Mouse (Mus musculus) liver, embryonic 13.5 days (tissue): ENCODE data around the gene Fcgr4. TPM values are rescaled to one million over a fixed set of nuclear protein-coding genes. Genes with fewer than 3 reads are reported as not detected.

Experiments used
- ATAC-seq: fragments of 200-750 bp; cut with Nextera tagmentation; 2 replicates; pipeline ENCODE4 v1.8.0; 2017; ENCODE audit warnings: low read depth, mild to moderate bottlenecking, moderate number of reproducible peaks, moderate library complexity
- DNase-seq: peaks from one replicate; pipeline ENCODE4 v3.0.0; 2022
- H3K27ac ChIP-seq: fragments of 300-500 bp; sonication (generic); 2 replicates; pipeline ENCODE4 v1.5.1; 2015; ENCODE audit warnings: moderate library complexity, mild to moderate bottlenecking, inconsistent platforms
- H3K27me3 ChIP-seq: fragments of 300-500 bp; sonication (generic); 2 replicates; pipeline ENCODE4 v1.6.1; 2015; ENCODE audit warnings: mild to moderate bottlenecking, inconsistent platforms
- H3K36me3 ChIP-seq: fragments of 300-500 bp; sonication (generic); 2 replicates; pipeline ENCODE4 v1.6.1; 2015; ENCODE audit warnings: mild to moderate bottlenecking, inconsistent platforms
- H3K4me1 ChIP-seq: fragments of 300-500 bp; sonication (generic); replicated peaks from 2 replicates; pipeline ENCODE4 v1.6.1; 2015; ENCODE audit warnings: inconsistent platforms
- H3K4me2 ChIP-seq: fragments of 300-500 bp; sonication (generic); 2 replicates; pipeline ENCODE4 v1.6.1; 2015; ENCODE audit warnings: inconsistent platforms, mild to moderate bottlenecking, moderate library complexity
- H3K4me3 ChIP-seq: fragments of 300-500 bp; sonication (generic); replicated peaks from 2 replicates; pipeline ENCODE4 v1.5.1; 2015; ENCODE audit warnings: mild to moderate bottlenecking, inconsistent platforms
- H3K9ac ChIP-seq: fragments of 300-500 bp; sonication (generic); 2 replicates; pipeline ENCODE4 v1.6.1; 2015; ENCODE audit warnings: mild to moderate bottlenecking, inconsistent platforms
- H3K9me3 ChIP-seq: fragments of 300-500 bp; sonication (generic); replicated peaks from 2 replicates; pipeline ENCODE4 v1.6.1; 2016; ENCODE audit warnings: inconsistent platforms
- WGBS: fragments of 180-500 bp; shearing (Covaris S2); methylation state at CpG from one replicate; pipeline ENCODE4 v1.1.7; 2015; ENCODE audit not compliant: insufficient replicate concordance; 5-methylcytosine and 5-hydroxymethylcytosine counted together
- polyA plus RNA-seq: library from polyadenylated mRNA; unstranded; fragments of >200 nt; fragmentation: Nextera tagmentation; extraction: Ambion mirVana; gene quantifications from 2 replicates; pipeline ENCODE4 v1.2.1, GENCODE M21; 2015

The Fcgr4 gene
- polyA plus RNA-seq, 1 experiment from 2014 or later, result 2.4 TPM

DNA sequence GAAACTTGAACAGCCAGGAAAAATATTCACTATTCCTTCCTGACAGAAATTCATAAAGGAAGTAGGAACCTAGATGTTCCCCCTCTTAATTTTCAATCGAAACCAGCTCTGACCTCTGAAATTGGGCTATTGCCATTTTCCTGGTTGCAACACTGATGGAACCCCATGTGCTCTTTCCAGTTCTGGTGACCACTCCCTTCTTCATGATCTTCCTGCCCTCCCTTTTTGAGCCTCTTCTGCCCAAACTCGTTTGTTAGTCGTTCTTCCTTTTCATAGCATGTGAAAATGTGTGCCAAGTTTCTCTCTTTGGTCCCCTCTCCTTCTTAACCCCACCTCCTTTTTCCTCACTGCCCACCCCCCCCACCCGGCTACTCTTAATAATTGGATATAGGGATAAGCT lies 7.0 kb upstream of the Fcgr4 start:
- ATAC-seq (no peak), DNase-seq (no peak)
- Histone ChIP-seq H3K4me1 (no peaks in the 10 kb centered on the region), H3K4me2 (no peak overlapping the region), H3K27me3 (no peaks in the 10 kb centered on the region), H3K9me3 (peaks cover 4% of the 10 kb centered on the region; the same call in 1 of the 2 replicates), H3K4me3 (no peak overlapping the region), H3K9ac (no peak overlapping the region), H3K27ac (no peak overlapping the region), H3K36me3 (no peaks in the 10 kb centered on the region)
- WGBS, result 60% methylated on average over 4 of the region's 4 CpGs

DNA sequence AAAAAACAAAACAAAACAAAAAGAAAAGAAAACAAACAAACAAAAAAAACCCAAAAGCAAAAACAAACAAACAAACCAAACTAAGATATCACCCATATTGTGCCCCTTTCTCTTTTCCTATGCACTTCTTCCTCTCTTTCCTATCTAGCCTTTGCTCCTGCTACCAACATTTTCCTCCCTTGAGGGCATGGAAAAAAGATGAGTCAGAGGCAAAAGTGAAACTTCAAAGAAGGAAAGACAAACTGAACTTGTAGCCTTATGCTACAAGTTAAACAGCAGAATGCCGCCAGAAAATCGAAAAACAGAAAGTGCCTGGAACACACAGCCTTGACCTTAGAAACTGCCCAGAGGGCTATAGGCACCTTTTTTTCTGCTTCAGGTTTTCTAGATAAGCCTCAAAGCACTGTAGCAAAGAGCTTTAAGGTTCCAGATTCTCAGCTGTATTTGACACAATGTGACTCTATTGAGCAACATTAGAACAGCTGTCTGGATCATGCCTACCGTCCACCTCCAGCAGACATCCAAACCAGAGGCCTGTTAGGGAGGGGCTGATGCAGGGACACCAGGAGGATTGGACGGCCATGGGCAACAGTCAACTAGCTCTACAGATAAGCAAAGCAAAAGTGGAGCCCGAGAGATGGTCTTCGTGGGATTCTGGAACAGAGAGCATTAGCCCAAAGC lies 1.9 kb upstream of the Fcgr4 start:
- H3K27ac ChIP-seq, result no peak overlapping the region; the same call in 1 of the 2 replicates
- H3K4me2 ChIP-seq, result no peak overlapping the region

DNA sequence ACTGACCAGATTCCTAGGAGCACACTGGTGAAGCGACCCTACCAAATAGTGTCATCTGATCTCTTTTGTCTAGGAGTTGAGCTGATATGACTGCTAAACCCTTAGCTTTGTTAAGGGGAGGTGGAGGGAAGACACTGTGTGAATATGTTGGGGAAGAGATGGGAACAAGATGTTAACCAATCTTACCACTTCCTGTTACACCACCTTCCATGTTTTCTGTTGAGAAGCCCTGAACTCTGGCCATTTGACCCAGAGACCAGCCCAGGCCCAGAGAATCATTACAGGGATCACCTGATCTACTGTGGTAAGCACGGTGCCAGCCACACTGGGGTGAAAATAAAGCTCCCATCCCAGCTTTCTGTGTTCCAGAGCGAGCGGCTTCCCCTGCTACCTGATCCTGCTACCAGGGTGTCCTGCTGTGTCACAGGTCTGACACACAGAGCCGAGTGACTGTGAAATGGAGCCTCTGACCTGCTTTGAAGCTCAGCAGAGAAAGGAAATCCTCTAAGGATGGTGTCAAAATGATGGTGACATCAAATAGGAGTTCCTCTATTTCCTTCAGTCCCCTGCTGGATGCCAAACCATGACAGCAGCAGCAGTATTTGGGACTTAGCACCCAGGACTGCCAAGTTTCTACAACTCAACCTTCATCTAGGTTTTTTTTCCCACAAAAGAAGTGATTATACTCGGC lies 1.1 kb upstream of the Fcgr4 start:
- peaks cover 16% of the 10 kb centered on the region for H3K4me1 ChIP-seq
- no peak overlapping the region for H3K27ac ChIP-seq
- no peak for ATAC-seq
- no peaks in the 10 kb centered on the region for H3K36me3 ChIP-seq
- no peaks in the 10 kb centered on the region for H3K9me3 ChIP-seq
- H3K4me3 ChIP-seq, result no peak overlapping the region
- WGBS, result 35% methylated on average over 6 of the region's 6 CpGs
- no peaks in the 10 kb centered on the region for H3K27me3 ChIP-seq
- no peak overlapping the region for H3K4me2 ChIP-seq
- DNase-seq, result no peak
- no peak overlapping the region for H3K9ac ChIP-seq

More for the DNA sequence above, 1.9 kb upstream of the Fcgr4 start:
- DNase-seq (no peak), ATAC-seq (peak; percentile 20; the same call in 1 of the 2 replicates)
- no peak overlapping the region for H3K4me3 ChIP-seq
- H3K27me3 ChIP-seq, result no peaks in the 10 kb centered on the region
- no peak overlapping the region for H3K9ac ChIP-seq
- 52% methylated on average over 6 of the region's 6 CpGs for WGBS
- no peaks in the 10 kb centered on the region for H3K9me3 ChIP-seq
- H3K4me1 ChIP-seq, result peaks cover 16% of the 10 kb centered on the region
- no peaks in the 10 kb centered on the region for H3K36me3 ChIP-seq

DNA sequence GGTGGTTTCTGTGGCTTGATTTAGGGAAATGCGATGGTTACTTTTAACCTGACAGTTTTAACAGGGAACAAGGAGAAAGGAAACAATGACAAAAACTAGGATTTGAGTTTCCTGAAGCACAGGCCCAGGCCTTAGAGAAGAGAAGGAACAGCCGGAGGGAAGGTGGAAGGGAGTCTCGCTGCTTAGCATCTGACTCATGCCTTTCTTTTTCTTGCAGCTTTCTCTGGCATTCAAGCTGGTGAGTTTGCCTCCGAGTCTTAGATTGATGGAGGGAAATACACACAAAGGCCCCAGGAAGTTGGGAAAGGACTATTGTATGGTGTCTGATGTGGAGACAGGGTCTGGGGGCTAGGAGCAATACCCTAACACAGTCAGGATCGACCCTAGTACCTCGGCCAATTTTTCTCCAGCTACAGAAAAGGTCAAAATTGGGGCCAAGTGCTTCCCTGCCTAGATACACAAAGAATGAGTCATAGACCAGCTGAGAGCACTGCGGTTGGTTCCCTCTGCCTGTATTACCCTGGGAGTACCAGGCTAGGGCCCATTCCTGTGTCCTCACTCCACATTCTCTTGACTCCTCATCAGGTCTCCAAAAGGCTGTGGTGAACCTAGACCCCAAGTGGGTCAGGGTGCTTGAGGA lies 711 bp downstream of the Fcgr4 start:
- no peak for DNase-seq
- no peaks in the 10 kb centered on the region for H3K27me3 ChIP-seq

DNA sequence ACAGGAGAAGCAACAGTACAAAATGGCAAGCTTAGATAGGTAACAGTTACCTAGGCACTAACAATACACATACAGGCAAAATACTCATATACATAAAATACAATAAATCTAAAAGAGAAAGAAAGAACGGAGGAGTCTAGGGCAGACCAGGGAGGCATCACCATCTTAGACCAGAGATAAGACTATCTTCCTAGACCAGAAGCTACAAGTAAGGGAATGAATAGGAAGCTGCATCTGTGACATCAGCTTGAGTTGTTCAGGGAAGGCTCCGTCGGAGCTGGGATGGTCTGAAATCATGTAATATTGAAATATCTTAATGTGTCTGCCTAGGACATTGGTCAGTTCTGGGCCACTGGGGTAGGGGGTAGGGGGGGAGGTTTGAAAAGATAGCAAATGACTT lies 13.0 kb downstream of the Fcgr4 start:
- peaks cover 62% of the 10 kb centered on the region for H3K4me1 ChIP-seq
- peak overlapping the region; percentile 14; the same call in 1 of the 2 replicates for H3K27ac ChIP-seq
- ATAC-seq, result peak; percentile 74
- peak overlapping the region; percentile 15 for H3K4me3 ChIP-seq
- no peaks in the 10 kb centered on the region for H3K9me3 ChIP-seq
- DNase-seq, result no peak
- H3K27me3 ChIP-seq, result peaks cover 16% of the 10 kb centered on the region; the same call in 1 of the 2 replicates
- H3K36me3 ChIP-seq, result no peaks in the 10 kb centered on the region
- H3K4me2 ChIP-seq, result peak overlapping the region; percentile 93
- peak overlapping the region; percentile 15; the same call in 1 of the 2 replicates for H3K9ac ChIP-seq
- 17% methylated on average over 3 of the region's 3 CpGs for WGBS

More for the DNA sequence above, 711 bp downstream of the Fcgr4 start:
- WGBS, result 48% methylated on average over 7 of the region's 7 CpGs
- no peak for ATAC-seq
- peaks cover 16% of the 10 kb centered on the region for H3K4me1 ChIP-seq
- H3K9me3 ChIP-seq, result no peaks in the 10 kb centered on the region
- H3K36me3 ChIP-seq, result no peaks in the 10 kb centered on the region
- no peak overlapping the region for H3K9ac ChIP-seq
- no peak overlapping the region for H3K27ac ChIP-seq
- H3K4me2 ChIP-seq, result no peak overlapping the region
- no peak overlapping the region for H3K4me3 ChIP-seq

DNA sequence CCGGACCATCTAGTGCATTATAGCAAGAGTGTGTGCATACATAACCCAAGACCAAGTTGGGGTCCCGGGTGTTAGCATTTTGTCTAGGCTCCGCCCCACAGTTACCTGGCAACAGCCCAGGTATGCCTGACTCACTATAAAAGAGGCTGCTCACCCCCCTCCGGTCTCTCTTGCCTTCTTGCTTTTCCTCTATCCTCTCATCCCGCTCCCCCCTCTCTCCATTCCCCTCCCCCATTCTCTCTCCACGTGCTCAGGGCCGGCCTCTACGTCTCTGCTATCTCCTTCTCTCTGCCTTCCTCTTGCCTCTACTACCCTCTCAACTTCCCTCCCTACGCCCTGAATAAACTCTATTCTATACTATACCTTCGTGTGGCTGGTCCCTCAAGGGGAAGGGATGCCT lies 14.0 kb downstream of the Fcgr4 start:
- Histone ChIP-seq H3K9me3 (no peaks in the 10 kb centered on the region), H3K4me1 (peaks cover 62% of the 10 kb centered on the region), H3K4me2 (peak overlapping the region; percentile 93), H3K27ac (no peak overlapping the region; the same call in 1 of the 2 replicates), H3K4me3 (peak overlapping the region; percentile 68), H3K36me3 (no peaks in the 10 kb centered on the region), H3K27me3 (peaks cover 16% of the 10 kb centered on the region; the same call in 1 of the 2 replicates), H3K9ac (peak overlapping the region; percentile 68)
- 8% methylated on average over 10 of the region's 10 CpGs for WGBS
- ATAC-seq (0 out of 2 replicates have a peak, but pooled peaks have one; percentile 19), DNase-seq (no peak)

DNA sequence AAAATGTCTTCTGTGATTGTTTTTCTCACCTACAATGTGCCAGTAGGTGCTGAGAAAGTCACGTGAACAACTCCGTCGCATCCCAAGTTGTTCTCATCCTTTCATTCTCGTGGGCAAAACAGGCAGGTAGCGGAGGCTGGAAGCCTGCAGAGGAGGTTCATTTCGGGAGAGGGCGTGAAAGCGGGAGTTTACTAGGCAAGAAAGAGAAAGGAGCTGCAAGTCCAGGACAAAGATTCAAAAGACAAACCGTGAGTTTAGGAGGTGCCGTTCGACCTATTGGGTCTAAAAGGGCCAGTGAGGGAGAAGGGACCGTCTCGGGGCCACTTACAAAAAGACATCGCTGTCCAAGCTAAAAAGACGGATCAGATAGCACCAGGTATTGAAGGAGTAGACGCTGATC lies 14.5 kb downstream of the Fcgr4 start:
- peak overlapping the region; percentile 93 for H3K4me2 ChIP-seq
- no peak overlapping the region; the same call in 1 of the 2 replicates for H3K27ac ChIP-seq
- WGBS, result 0% methylated on average over 16 of the region's 16 CpGs
- peak overlapping the region; percentile 68 for H3K9ac ChIP-seq
- peaks cover 16% of the 10 kb centered on the region; the same call in 1 of the 2 replicates for H3K27me3 ChIP-seq
- H3K4me3 ChIP-seq, result peak overlapping the region; percentile 68
- ATAC-seq (0 out of 2 replicates have a peak, but pooled peaks have one; percentile 0), DNase-seq (no peak)
- peaks cover 62% of the 10 kb centered on the region for H3K4me1 ChIP-seq
- H3K9me3 ChIP-seq, result no peaks in the 10 kb centered on the region
- H3K36me3 ChIP-seq, result no peaks in the 10 kb centered on the region

DNA sequence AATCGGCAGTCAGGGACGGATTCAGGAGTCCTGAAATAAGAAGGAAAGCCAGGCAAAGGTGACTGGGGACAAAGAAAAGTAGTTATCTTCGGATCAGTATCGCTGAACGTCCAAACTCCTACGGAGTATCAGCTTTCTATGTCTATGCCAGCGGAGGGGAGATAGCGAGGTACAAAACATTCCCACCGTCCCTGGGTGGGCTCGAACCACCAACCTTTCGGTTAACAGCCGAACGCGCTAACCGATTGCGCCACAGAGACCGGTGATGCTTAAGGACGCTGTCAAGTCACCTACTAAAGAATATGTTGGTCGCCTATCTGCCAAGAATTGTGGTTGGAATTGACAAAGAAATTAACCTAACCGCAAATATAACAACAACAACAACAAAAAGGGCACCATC lies 15.0 kb downstream of the Fcgr4 start:
- DNase-seq (peak; percentile 80), ATAC-seq (peak; percentile 77)
- Histone ChIP-seq H3K9ac (peak overlapping the region; percentile 68), H3K4me2 (peak overlapping the region; percentile 93), H3K4me3 (peak overlapping the region; percentile 68), H3K27me3 (peaks cover 16% of the 10 kb centered on the region; the same call in 1 of the 2 replicates), H3K9me3 (no peaks in the 10 kb centered on the region), H3K4me1 (peaks cover 62% of the 10 kb centered on the region), H3K36me3 (no peaks in the 10 kb centered on the region), H3K27ac (no peak overlapping the region)
- WGBS, result under 1% methylated on average over 20 of the region's 20 CpGs

DNA sequence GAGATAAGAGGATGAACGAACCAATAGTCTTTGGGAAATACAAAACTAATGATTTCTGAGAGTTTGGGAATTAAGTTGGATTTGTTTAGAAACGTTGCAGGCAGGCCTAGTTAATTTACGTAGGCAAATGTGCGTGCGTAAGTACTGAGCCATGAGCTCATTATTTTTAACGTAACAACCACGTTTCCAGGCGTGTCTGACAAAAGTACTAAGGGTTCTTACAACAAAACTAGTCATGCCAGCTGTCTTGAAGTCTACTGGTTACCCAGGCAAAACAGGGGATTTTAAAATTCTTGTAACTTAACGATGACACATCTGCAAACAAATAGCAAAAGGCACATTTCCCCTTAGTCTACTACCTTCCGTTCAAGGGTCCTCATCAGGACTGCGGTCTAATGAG lies 15.5 kb downstream of the Fcgr4 start:
- Histone ChIP-seq H3K36me3 (no peaks in the 10 kb centered on the region), H3K4me1 (peaks cover 60% of the 10 kb centered on the region), H3K9ac (peak overlapping the region; percentile 60), H3K4me3 (peak overlapping the region; percentile 68), H3K27ac (no peak overlapping the region), H3K9me3 (no peaks in the 10 kb centered on the region), H3K27me3 (peaks cover 16% of the 10 kb centered on the region; the same call in 1 of the 2 replicates), H3K4me2 (peak overlapping the region; percentile 93)
- 7% methylated on average over 11 of the region's 11 CpGs for WGBS
- ATAC-seq (no peak), DNase-seq (no peak)

DNA sequence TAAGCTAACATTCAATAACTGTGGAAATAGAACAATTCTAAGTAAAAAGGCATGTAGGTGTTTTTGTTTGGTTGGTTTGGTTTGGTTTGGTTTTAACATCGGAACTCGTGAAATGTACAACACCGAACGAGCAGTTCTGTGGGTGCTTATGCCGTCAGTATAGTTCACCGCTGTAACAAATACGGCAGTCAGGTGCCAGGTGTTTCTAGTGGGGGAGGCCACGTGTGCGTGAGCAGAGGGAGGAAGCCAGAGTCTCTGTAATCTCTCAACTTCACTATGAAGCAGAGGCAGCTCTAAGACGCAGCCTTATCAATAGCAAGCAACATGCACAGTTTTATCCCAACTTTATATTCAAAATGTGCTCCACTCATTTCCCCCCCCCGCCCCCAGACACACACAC lies 16.9 kb downstream of the Fcgr4 start:
- Histone ChIP-seq H3K27me3 (peaks cover 6% of the 10 kb centered on the region; the same call in 1 of the 2 replicates), H3K9ac (no peak overlapping the region), H3K4me2 (peak overlapping the region; percentile 93), H3K9me3 (no peaks in the 10 kb centered on the region), H3K36me3 (no peaks in the 10 kb centered on the region), H3K27ac (no peak overlapping the region), H3K4me3 (no peak overlapping the region; the same call in 1 of the 2 replicates), H3K4me1 (peaks cover 55% of the 10 kb centered on the region)
- DNase-seq (no peak), ATAC-seq (no peak)
- 36% methylated on average over 11 of the region's 11 CpGs for WGBS
